Mouse (Mus musculus) midbrain, embryonic 16.5 days (tissue): ENCODE data around the gene Gorasp1. TPM values are rescaled to one million over a fixed set of nuclear protein-coding genes. Genes with fewer than 3 reads are reported as not detected.

Experiments
- ATAC-seq: fragments of 200-750 bp; cut with Nextera tagmentation; 2 replicates; pipeline ENCODE4 v1.8.0; 2017; ENCODE audit warnings: moderate TSS enrichment
- H3K27ac ChIP-seq: fragments of 300-500 bp; sonication (generic); 2 replicates; pipeline ENCODE4 v1.5.1; 2014; ENCODE audit warnings: mild to moderate bottlenecking, low read length, mixed read lengths
- H3K27me3 ChIP-seq: fragments of 300-500 bp; sonication (generic); 2 replicates; pipeline ENCODE4 v1.6.1; 2014; ENCODE audit warnings: low read depth, low read length, mixed read lengths; ENCODE audit not compliant: control insufficient read depth, insufficient read depth
- H3K36me3 ChIP-seq: fragments of 300-500 bp; sonication (generic); 2 replicates; pipeline ENCODE4 v1.6.1; 2014; ENCODE audit warnings: mild to moderate bottlenecking, low read length, moderate library complexity, mixed read lengths; ENCODE audit not compliant: control insufficient read depth, insufficient read depth
- H3K4me1 ChIP-seq: fragments of 300-500 bp; sonication (generic); 2 replicates; pipeline ENCODE4 v1.6.1; 2014; ENCODE audit warnings: mild to moderate bottlenecking, low read length, mixed read lengths; ENCODE audit not compliant: control insufficient read depth, insufficient read depth
- H3K4me2 ChIP-seq: fragments of 300-500 bp; sonication (generic); 2 replicates; pipeline ENCODE4 v1.6.1; 2014; ENCODE audit warnings: mild to moderate bottlenecking, low read length, mixed read lengths
- H3K4me3 ChIP-seq: fragments of 300-500 bp; sonication (generic); 2 replicates; pipeline ENCODE4 v1.5.1; 2014; ENCODE audit warnings: low read depth, mild to moderate bottlenecking, low read length, moderate library complexity, mixed read lengths
- H3K9ac ChIP-seq: fragments of 300-500 bp; sonication (generic); 2 replicates; pipeline ENCODE4 v1.6.1; 2014; ENCODE audit warnings: low read depth, low read length, mixed read lengths
- H3K9me3 ChIP-seq: fragments of 300-500 bp; sonication (generic); replicated peaks from 2 replicates; pipeline ENCODE4 v1.6.1; 2014; ENCODE audit warnings: mild to moderate bottlenecking, low read length, mixed read lengths; ENCODE audit not compliant: control insufficient read depth, poor library complexity, severe bottlenecking
- WGBS: fragments of 180-500 bp; shearing (Covaris S2); extraction: QIAGEN DNeasy Blood & Tissue Kit; methylation state at CpG from one replicate; pipeline ENCODE4 v1.1.7; 2014; 5-methylcytosine and 5-hydroxymethylcytosine counted together
- polyA plus RNA-seq: library from polyadenylated mRNA; unstranded; fragments of >200 nt; fragmentation: Nextera tagmentation; extraction: Ambion mirVana; gene quantifications from 2 replicates; pipeline ENCODE4 v1.2.1, GENCODE M21; 2015

Gorasp1 gene
- polyA plus RNA-seq, 1 experiment from 2014 or later, result 29.2 TPM

DNA sequence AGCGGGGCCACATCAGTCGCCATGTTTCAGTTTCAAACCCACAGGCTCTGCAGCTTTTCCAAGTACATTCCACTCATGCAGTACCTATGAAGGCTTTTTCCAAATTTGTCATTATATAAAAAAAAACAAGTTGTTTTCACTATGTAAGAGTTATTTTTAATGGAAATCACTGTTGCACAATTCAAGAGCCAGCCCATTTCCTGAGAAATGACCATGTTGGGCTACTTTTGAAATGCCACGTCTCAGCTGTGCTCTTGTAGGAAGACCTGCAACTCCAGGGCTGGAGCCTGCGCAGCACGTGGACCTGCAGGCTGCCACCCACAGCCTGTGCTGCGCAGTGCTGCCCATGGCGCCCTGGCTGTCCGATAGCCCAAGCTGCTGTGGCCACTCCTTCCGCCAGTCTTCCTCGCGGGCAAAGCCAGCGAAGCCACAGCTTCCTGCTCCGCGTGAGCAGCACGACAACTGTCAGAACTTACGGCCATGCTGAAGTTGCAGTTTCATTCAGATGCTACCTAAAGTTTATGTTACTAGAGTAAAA lies 12.2 kb downstream of the Gorasp1 start:
- Histone ChIP-seq H3K4me3 (no peak overlapping the region), H3K27ac (no peak overlapping the region), H3K27me3 (no peaks in the 10 kb centered on the region), H3K9ac (no peak overlapping the region), H3K36me3 (peaks cover 55% of the 10 kb centered on the region), H3K4me2 (no peak overlapping the region), H3K4me1 (no peaks in the 10 kb centered on the region), H3K9me3 (no peaks in the 10 kb centered on the region)
- 93% methylated on average over 16 of the region's 16 CpGs for WGBS
- no peak for ATAC-seq

GRCm38 (mm10) chr9:119923462-119923861 lies 13.9 kb downstream of the Gorasp1 start:
- H3K4me1 ChIP-seq, result no peaks in the 10 kb centered on the region
- no peak for ATAC-seq
- H3K27me3 ChIP-seq, result no peaks in the 10 kb centered on the region
- H3K27ac ChIP-seq, result no peak overlapping the region
- 91% methylated on average over 4 of the region's 4 CpGs for WGBS
- no peak overlapping the region for H3K9ac ChIP-seq
- no peaks in the 10 kb centered on the region for H3K9me3 ChIP-seq
- no peak overlapping the region for H3K4me3 ChIP-seq
- peaks cover 61% of the 10 kb centered on the region for H3K36me3 ChIP-seq
- H3K4me2 ChIP-seq, result no peak overlapping the region

GRCm38 (mm10) chr9:119919858-119920257 lies 17.5 kb downstream of the Gorasp1 start:
- Histone ChIP-seq H3K9ac (no peak overlapping the region), H3K36me3 (peaks cover 40% of the 10 kb centered on the region), H3K4me1 (no peaks in the 10 kb centered on the region), H3K27me3 (no peaks in the 10 kb centered on the region), H3K27ac (no peak overlapping the region), H3K9me3 (no peaks in the 10 kb centered on the region), H3K4me3 (no peak overlapping the region), H3K4me2 (no peak overlapping the region)
- WGBS, result 88% methylated on average over 1 of the region's 1 CpGs
- ATAC-seq, result no peak

GRCm38 (mm10) chr9:119913087-119913838 lies 24.1 kb downstream of the Gorasp1 start:
- peaks cover 48% of the 10 kb centered on the region for H3K36me3 ChIP-seq
- H3K4me3 ChIP-seq, result no peak overlapping the region
- no peaks in the 10 kb centered on the region for H3K27me3 ChIP-seq
- no peaks in the 10 kb centered on the region for H3K9me3 ChIP-seq
- no peaks in the 10 kb centered on the region for H3K4me1 ChIP-seq
- H3K4me2 ChIP-seq, result no peak overlapping the region
- H3K9ac ChIP-seq, result no peak overlapping the region
- no peak overlapping the region for H3K27ac ChIP-seq
- WGBS, result 76% methylated on average over 13 of the region's 13 CpGs
- ATAC-seq, result no peak

GRCm38 (mm10) chr9:119909931-119910330 lies 27.4 kb downstream of the Gorasp1 start:
- 94% methylated on average over 3 of the region's 3 CpGs for WGBS
- no peaks in the 10 kb centered on the region for H3K9me3 ChIP-seq
- ATAC-seq, result no peak
- no peaks in the 10 kb centered on the region for H3K4me1 ChIP-seq
- no peak overlapping the region for H3K4me3 ChIP-seq
- H3K9ac ChIP-seq, result no peak overlapping the region
- no peak overlapping the region for H3K4me2 ChIP-seq
- no peaks in the 10 kb centered on the region for H3K27me3 ChIP-seq
- H3K36me3 ChIP-seq, result peaks cover 61% of the 10 kb centered on the region
- H3K27ac ChIP-seq, result no peak overlapping the region

DNA sequence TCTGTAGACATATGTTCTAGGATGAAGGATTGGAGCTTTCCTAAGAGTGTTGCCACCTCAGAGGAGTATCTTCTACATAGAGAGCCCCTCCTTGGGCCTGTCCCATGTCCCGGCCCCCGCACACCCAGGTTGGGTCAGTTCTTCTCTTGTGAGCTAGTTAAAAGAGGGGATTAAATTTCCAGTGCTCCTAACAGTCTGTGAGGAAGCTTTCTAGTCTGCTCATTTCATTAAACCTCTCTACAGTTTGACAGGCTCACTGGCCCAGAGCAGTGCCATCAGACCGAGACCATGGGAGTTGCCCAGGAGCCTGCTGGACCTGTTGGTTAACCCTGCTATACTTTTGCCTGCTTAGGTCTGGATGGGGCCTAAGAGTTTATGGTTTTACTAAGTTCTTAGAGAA lies 28.7 kb downstream of the Gorasp1 start:
- H3K27me3 ChIP-seq, result no peaks in the 10 kb centered on the region
- no peaks in the 10 kb centered on the region for H3K4me1 ChIP-seq
- no peak overlapping the region for H3K4me3 ChIP-seq
- H3K36me3 ChIP-seq, result peaks cover 62% of the 10 kb centered on the region
- ATAC-seq, result no peak
- H3K9me3 ChIP-seq, result no peaks in the 10 kb centered on the region
- H3K9ac ChIP-seq, result no peak overlapping the region
- no peak overlapping the region for H3K27ac ChIP-seq
- WGBS, result 98% methylated on average over 3 of the region's 3 CpGs
- no peak overlapping the region for H3K4me2 ChIP-seq

GRCm38 (mm10) chr9:119902410-119903151 lies 34.8 kb downstream of the Gorasp1 start:
- no peak for ATAC-seq
- Histone ChIP-seq H3K4me2 (no peak overlapping the region), H3K36me3 (peaks cover 25% of the 10 kb centered on the region), H3K27ac (no peak overlapping the region), H3K4me1 (no peaks in the 10 kb centered on the region), H3K9me3 (no peaks in the 10 kb centered on the region), H3K4me3 (no peak overlapping the region), H3K9ac (no peak overlapping the region), H3K27me3 (no peaks in the 10 kb centered on the region)
- 90% methylated on average over 11 of the region's 12 CpGs for WGBS

- Histone ChIP-seq H3K9ac (no peak overlapping the region), H3K9me3 (no peaks in the 10 kb centered on the region), H3K4me3 (no peak overlapping the region), H3K27me3 (no peaks in the 10 kb centered on the region), H3K36me3 (peaks cover 4% of the 10 kb centered on the region), H3K4me1 (peaks cover 10% of the 10 kb centered on the region), H3K4me2 (no peak overlapping the region), H3K27ac (no peak overlapping the region)
- no peak for ATAC-seq
- WGBS, result 98% methylated on average over 2 of the region's 2 CpGs
Observed at GRCm38 (mm10) chr9:119899446-119899845, 37.9 kb downstream of the Gorasp1 start.
